Mouse (Mus musculus) frontal cortex, adult (tissue): ENCODE data around the gene Sh3bgr.

Experiments used
- ATAC-seq: cut with Nextera tagmentation; 2 replicates; pipeline ENCODE4 v1.9.2; 2017; ENCODE audit warnings: mild to moderate bottlenecking, moderate library complexity, mixed read lengths; ENCODE audit not compliant: low TSS enrichment

Sh3bgr gene

DNA sequence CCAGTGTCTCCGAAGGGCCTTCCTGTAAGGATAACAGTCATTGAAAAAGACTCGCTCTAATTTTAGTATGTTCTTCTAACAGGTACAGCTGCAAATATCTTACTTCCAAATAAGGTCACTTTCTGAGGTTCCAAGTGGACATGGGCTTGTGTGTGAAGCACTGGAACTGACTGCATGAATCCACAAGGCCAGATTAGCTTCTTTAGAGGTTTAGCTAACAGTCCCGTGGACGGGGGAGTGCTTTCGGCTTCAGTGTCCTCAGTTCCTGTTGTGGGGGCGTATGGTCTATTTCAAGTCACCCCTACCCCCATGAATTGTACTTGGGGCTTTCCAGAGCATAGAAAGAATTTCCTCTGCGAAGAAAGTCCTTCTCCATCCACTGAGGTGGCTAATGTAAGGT lies 10.6 kb downstream of the Sh3bgr start:
- peak; percentile 66 for ATAC-seq

DNA sequence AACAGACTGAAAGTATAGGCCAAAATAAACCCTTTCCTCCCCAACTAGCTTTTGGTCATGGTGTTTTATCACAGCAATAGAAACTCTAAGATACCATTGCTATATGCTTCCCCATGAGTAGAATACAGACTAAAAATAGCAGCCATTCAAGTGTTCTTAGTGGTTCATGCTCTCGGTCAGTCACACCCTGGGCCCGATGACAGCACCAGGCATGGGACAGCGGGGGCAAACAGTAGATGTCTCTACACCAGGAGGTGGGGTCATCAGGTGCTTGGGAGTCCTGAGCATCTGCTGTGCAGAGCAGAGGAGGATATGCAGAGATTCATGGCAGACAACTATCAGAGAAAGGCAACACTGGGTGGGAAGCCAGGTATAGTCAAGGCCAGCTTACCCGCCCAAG lies 12.8 kb downstream of the Sh3bgr start:
- ATAC-seq = no peak

DNA sequence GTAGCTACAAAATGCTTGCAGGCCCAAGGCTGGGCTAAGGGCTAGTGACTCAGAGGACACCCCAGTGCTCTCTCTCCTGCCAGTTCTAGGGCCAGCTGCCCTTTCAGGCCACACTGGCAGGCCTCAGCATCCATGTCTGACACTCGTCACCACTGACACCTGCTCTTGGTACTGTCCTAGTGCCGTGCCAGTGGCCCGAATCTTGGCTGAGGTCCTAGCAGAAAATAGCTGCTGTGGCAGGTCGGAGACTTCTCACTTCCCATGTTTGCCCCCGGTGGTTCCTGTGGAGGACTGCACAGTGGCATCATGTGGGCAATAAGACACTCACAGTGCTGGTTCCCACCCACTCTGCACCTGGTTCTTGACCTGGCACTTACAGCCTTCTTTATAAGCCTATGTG lies 21.2 kb downstream of the Sh3bgr start:
- ATAC-seq = no peak

DNA sequence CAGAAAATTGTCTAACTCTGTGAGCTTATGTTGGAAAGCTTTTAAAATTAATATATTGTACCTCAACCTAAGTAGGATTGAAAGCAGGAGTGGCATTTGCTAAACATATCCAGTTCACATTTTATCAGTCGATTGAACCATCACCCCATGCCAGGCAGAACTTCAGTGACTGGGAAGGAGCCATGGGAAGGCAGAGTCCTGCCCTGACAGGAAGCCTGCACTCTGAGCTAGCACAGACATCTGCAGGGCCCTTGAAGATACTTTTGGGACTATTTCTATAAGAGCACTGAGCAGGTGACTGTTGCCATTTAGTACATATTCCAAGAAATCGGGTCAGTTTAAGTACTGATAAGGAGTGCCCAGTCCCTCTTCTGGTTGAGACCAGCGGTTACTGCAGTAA lies 21.7 kb downstream of the Sh3bgr start:
- ATAC-seq = no peak

DNA sequence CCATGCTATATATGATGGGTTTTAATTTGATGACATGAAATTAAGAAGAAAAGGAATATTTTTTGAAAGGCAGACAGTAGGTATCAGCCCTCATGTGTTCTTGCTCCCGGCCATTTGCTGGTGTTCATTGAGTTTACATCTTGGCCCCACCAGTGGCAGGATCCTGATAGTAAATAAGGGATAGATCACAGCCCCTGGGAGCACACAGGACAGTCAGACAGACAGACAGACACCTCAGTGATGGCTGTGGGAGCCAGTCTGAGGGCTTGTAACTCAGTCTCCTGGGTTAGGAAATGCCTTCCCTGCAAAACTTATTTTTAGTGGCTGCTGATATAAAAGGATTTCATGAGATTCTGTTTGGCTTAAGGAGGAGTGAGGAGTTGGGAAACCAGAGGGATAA lies 22.2 kb downstream of the Sh3bgr start:
- ATAC-seq = no peak

DNA sequence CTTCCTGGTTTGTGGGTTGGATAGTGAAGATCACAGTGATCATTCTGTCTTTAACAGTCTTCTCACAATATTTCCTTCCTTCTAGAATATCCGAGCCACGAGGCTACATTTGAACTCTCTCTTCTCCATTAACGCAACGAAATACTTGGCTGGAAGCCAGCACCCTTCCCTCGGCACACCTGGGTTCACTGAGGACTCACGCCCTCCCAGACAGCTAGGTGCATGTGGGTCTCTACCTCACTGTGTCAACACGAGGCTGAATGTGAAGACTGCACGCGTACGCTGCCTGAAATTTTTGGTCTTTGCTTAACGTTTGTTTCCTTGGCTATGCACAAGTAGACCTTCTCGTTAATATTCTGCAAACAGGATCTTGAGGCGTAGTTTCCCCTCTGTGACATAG lies 28.2 kb downstream of the Sh3bgr start:
- no peak for ATAC-seq

DNA sequence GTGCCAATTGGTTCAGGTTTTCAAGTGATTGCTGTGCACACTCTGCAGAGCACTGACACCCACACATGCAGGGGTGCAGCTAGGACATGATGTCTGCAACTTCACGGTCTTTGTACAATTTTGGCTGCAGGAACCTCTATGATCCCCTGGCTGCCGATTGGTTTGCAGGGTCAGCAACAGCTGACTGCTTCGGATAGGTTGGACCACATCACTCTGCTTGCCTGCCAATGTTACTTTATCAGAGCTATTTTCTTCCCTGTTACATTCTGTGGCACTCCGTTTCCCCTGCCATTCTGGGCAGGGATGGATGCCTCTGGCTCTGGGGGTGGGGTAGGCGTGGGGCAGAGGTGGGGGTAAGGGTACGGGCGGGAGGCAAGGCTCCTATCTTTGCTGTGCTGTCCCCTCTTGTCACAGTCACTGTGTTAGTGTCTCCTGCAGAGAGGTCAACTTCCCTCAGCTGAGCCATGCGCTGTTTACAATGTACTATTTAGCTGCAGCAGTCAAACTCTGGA lies 28.9 kb downstream of the Sh3bgr start:
- peak; percentile 74 for ATAC-seq

DNA sequence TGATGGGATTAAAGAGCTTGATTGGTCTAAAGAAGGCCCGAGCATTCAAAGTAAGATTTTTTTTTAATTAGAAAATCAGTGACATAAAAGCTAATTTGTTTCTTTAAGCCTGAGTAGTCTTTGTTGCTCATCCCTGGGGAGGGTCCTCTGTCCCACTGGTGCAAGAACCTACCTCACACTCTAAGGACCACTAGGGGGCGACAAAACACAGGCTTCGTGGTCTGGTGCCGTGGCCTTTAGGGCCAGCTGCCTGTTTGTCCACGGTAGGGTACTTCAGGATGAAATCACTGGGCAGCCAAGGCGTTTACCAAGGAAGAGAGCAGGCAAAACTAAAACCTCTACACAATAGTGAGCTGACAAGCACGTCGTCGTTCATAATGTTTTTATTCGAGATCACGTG lies 30.2 kb downstream of the Sh3bgr start:
- peak; percentile 78 for ATAC-seq

DNA sequence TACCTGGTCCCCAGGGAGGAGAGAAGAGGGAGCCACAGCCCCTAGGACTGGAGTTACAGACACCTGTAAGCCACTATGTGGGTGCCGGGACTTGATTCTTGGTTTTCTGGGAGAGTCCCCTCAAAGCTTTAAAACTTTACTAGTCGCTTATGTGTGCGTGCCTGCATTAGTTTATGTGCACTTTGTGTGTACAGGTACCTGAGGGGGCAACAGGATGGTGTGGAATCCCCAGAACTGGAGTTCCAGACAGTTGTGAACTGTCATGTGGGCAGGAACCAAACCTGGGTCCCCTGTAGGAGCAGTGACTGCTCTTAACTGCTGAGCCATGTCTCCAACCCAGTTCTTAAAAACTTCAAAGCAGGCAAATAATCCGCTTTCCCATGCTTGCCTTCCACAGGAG lies 31.0 kb downstream of the Sh3bgr start:
- no peak for ATAC-seq

DNA sequence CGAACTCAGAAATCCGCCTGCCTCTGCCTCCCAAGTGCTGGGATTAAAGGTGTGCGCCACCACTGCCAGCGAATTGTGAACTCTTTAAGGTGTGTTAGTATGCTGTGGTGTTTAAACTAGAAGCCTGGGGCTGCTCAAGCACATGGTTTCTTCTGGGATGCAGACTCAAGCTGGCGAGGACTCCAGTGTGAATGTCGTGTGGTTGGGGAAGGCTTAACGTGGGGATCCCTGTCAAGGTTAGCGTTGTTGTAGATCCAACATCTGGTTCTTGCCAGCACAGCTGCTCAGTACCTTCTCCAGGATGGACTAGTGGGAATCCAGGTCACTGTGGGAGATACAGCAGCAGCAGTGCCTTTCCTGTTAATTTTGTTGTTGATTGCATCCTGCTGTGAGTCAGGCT lies 31.7 kb downstream of the Sh3bgr start:
- ATAC-seq = no peak

DNA sequence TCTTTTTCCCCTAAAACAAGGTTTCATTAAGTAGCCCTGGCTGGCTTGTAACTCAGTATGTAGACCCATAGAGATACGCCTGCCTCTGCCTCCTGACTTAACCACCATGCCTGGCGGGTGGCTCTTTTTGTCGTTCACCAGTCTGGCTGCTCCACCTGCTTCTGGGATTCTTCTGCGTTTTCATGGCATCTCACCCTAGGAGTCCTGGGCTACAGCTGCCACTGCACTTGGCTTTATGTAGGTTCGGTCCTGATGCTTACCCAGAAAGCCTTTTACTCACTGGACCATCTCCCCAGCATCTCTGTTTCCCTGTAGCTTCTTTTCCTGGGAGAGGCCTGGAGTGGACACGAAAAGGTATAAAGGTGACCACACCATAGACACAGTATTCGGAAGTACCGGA lies 33.7 kb downstream of the Sh3bgr start:
- no peak for ATAC-seq

DNA sequence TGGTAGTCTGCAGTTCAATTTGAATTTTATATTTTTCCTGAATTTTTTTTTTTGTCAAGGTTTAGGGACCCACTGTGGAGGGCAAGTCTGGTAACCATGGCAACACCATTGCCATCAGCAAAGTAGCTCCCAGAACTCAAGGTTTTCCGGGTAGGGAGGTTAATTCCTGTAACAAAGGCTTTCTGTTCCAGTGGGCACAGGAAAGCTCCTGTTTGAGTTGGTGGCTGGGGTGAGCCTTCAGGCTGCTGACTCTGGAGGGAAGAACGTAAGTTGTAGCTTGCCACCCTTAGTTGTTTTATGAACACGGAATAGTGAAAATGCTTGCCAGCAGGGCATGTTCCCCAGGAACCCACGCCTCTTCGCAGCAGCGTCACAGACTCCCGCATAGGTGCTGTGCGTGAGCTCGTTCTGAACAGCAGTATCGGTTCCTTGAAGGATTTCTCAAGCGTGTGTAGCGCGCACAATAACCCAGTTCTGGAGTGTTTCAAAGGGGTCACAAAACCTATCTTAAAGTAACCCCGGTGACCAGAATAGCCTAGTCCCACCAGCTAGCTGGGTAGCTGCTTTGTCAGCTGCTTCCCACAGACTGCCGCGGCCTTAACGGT lies 35.2 kb downstream of the Sh3bgr start, which contains the start of gene B3galt5:
Gene B3galt5, plus strand, starts transcription at position 436 of the 605 bp plus-strand sequence.
- ATAC-seq = peak; percentile 62; the same call in 1 of the 2 replicates

DNA sequence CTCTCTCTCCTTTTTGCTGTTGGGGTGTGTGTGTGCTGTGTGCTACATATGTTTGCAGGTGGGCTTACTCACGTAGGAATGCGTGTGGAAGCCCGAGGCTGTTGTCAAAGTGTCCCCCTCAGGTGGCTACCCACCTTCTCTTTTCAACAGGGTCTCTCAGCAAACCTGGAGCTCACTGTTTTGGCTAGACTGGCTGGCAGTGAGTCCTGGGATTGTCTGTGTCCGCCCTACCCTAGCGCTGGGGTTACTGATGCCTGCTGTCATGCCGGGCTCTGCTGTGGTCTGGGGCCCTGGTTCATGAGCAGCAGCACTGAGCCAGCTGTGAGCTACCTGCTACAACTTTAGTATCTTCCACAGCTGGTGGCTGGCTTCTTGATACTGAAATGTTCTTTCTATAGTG lies 44.2 kb downstream of the Sh3bgr start:
- ATAC-seq = no peak

DNA sequence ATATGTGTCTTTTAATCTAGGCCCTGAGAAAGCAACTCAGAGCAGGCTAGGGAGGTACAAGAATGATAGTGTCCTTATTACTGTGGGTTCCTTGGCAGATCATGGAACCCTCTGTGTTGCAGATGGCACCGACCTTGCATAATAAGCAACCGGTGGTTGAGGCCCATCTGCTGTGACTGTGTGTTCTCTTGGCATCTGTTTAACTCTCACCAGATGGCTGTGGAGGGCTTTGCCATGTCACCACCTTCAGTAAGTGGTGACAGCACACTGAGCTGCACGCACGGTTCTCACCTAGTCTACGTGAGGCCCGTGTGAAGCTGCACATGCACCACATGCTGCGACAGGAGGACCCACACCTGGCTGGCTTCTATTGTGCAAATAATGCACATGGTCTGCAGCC lies 49.4 kb downstream of the Sh3bgr start:
- ATAC-seq = no peak

DNA sequence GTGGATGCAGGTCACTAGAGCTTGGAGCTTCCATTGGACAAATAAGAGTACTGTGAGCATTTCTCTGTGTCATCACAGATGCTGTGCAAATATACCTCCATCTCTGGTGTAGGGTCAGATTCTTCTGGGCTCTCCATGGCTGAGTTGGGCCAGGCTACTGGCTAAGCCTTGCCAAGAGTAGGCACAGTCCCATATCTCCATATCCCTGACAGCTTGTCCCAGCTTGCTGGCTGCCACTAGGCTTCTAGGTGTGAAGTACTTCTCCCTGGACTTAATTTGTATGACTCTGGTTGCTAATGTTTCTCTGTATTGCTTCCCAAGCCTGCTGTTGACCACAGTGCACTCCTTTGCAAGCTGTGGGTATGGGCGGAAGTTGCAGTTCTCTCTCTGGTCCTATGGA lies 51.9 kb downstream of the Sh3bgr start:
- no peak for ATAC-seq

DNA sequence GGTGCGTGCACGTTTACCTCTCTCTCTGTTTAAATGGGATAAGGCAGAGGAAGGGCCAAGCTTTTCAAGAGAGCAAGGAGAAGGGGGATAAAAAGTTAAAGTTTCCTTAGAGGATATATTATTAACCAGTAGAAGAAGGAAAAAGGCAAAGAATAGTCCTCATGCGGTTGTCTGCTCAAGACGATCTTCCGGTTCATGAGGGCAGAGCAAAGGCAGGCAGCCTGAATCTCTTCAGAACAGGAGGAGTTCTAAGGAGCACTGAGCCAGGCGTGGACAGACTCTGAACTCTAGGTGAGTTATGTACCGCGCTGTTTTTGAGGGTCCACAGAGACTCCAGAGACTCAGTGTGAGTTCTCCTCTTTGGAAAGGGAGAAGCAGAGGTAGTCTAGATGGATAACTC lies 58.2 kb downstream of the Sh3bgr start:
- ATAC-seq = no peak

DNA sequence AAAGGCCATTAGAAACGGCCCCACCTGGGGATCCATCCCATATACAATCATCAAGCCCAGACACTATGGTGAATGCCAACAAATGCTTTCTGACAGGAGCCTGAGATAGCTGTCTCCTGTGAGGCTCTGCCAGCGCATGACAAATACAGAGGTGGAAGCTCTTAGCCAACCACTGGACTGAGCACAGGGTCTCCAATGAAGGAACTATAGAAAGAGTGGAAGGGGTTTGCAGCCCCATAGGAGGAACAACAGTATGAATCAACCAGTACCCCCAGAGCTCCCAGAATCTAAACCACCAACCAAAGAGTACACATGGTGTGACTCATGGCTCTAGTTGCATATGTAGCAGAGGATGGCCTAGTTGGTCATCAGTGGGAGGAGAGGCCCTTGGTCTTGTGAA lies 71.5 kb downstream of the Sh3bgr start:
- ATAC-seq = no peak

DNA sequence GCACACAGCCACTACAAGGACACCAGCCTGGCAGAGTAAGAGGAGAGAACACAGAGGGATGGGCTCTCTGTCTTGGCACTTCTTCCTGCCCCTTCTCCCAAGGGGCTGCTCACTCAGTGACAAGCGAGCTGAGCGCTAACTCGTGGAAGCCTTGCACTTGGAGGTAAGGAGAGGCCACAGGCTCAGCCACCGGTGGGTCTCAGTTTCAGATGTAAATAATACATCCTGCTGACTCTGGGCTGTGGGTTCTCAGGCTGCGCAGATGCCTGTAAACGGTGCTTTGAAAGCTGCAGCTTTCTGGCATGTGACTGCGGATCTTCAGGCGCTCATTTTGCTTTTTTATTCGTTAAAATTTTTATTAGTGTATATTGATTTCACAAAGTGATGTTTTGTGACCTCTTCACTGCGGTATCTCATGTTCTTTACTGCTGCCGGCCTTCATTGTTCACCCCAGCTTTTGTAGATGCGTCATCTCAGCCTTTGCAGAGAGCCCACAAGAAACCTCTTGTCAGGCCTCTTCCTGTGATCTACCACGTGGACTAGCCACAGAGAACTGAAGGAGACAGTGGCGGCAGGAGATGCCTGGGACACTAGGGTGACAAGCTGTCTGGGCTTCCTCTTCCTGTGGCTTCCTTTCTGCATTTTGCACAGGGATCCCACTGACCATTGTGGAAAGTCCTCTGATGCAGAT lies 72.8 kb downstream of the Sh3bgr start:
- ATAC-seq = peak; percentile 57

DNA sequence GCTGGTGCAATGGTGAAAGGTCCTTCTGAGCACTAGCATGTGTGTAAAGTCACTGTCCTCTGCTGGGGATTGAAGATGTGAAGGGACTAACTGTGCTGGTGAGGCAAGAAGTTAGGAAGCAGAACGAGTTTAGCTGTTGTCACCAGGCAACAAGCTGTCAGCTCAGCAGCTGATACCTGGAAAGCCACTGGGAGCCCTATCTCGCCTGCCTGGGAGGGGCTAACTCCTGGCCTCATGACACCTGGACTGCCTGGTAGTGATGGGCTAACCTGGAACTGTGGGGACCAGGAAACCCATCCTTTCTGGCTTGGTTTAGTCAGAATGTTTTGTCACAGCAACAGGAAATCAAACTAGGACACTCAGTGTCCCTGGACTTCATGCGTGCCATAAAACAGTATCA lies 76.3 kb downstream of the Sh3bgr start:
- ATAC-seq = no peak
